28 mouse cellular contexts compared by ENCODE assay signal in genomic region chr6:82047977-82048376, GRCm38 (mm10). TPM values are rescaled to one million over a fixed set of nuclear protein-coding genes. Genes with fewer than 3 reads are reported as not detected.
A peak's percentile ranks its signal among the peaks of the same experiment; 100 is the strongest.
DNase-seq lines count a peak whose midpoint lies in the region; ATAC-seq lines count a peak whose summit lies in the region.
"Had no signal": no experiment of that assay in that cellular context is flagged by ENCODE, and none has a peak within 500 bp of the region (broad histone marks: within the 10 kb centered on the region; RNA-seq: fewer than 3 reads in every experiment).

No protein-coding gene starts in this region.

- DNase-seq in intestine, embryonic 14.5 days (ENCODE audit: low spot score), result no peak
- peak; percentile 89 for DNase-seq in kidney, adult 9 months
- peak; percentile 77 for DNase-seq in kidney, postnatal 14 days
- DNase-seq: adrenal gland, postnatal 36 days; B cell, adult 2 months; cerebellum, adult 11 months; cerebellum, adult 9-11 months; layer of hippocampus, adult 9-11 months; liver; lung, postnatal 36 days; right cerebral cortex, postnatal 14 days had no signal

- no peaks in the 10 kb centered on the region for H3K9me3 ChIP-seq in intestine, embryonic 14.5 days (ENCODE audit: control insufficient read depth, low read length)
- no peaks in the 10 kb centered on the region for H3K9me3 ChIP-seq in intestine, embryonic 16.5 days (ENCODE audit: control insufficient read depth, low read length)
- H3K9me3 ChIP-seq in forebrain, embryonic 13.5 days (replicated peaks), result no peaks in the 10 kb centered on the region
- H3K9me3 ChIP-seq: embryonic facial prominence, embryonic 10.5 days; hindbrain, embryonic 15.5 days; limb, embryonic 10.5 days; lung, embryonic 15.5 days; midbrain, embryonic 15.5 days; neural tube, embryonic 12.5 days had no signal

- 36% methylated on average over 6 of the region's 6 CpGs for WGBS in intestine, embryonic 14.5 days
- 38% methylated on average over 6 of the region's 6 CpGs for WGBS in intestine, embryonic 16.5 days
- 66% methylated on average over 6 of the region's 6 CpGs for WGBS in forebrain, embryonic 13.5 days

- 0 out of 2 replicates have a peak overlapping the region, but pooled peaks have one; percentile 4 for H3K27ac ChIP-seq in intestine, embryonic 14.5 days (ENCODE audit: low read depth)
- peak overlapping the region; percentile 82 for H3K27ac ChIP-seq in intestine, embryonic 16.5 days (ENCODE audit: low read length)
- no peak overlapping the region for H3K27ac ChIP-seq in forebrain, embryonic 13.5 days
- H3K27ac ChIP-seq: embryonic facial prominence, embryonic 10.5 days; hindbrain, embryonic 15.5 days; limb, embryonic 10.5 days; lung, embryonic 15.5 days; midbrain, embryonic 15.5 days; neural tube, embryonic 12.5 days had no signal

- H3K27me3 ChIP-seq in intestine, embryonic 14.5 days (replicated peaks; ENCODE audit: control insufficient read depth, insufficient read depth, low read length), result no peaks in the 10 kb centered on the region
- H3K27me3 ChIP-seq in intestine, embryonic 16.5 days (replicated peaks; ENCODE audit: control insufficient read depth, insufficient read depth, low read length), result no peaks in the 10 kb centered on the region
- H3K27me3 ChIP-seq in forebrain, embryonic 13.5 days, result peaks cover 14% of the 10 kb centered on the region
- H3K27me3 ChIP-seq: CH12.LX; lung, embryonic 15.5 days; Patski had no signal

- H3K36me3 ChIP-seq in intestine, embryonic 14.5 days (ENCODE audit: control insufficient read depth, insufficient read depth, low read length), result no peaks in the 10 kb centered on the region
- no peaks in the 10 kb centered on the region for H3K36me3 ChIP-seq in intestine, embryonic 16.5 days (ENCODE audit: control insufficient read depth, insufficient read depth, low read length)
- no peaks in the 10 kb centered on the region for H3K36me3 ChIP-seq in forebrain, embryonic 13.5 days (ENCODE audit: poor library complexity, severe bottlenecking)
- H3K36me3 ChIP-seq: embryonic facial prominence, embryonic 10.5 days; G1E; hindbrain, embryonic 15.5 days; limb, embryonic 10.5 days; midbrain, embryonic 15.5 days; neural tube, embryonic 12.5 days had no signal

- ATAC-seq in intestine, embryonic 14.5 days (replicated peaks; ENCODE audit: low FRiP score, low TSS enrichment, low read depth), result peak; percentile 61
- peak; percentile 91 for ATAC-seq in intestine, embryonic 16.5 days
- no peak for ATAC-seq in forebrain, embryonic 13.5 days
- ATAC-seq in erythroid progenitor cell, adult 5-6 weeks (replicated peaks; ENCODE audit: low FRiP score, poor library complexity, severe bottlenecking), result no peak
- ATAC-seq in megakaryocyte, adult 5-6 weeks (ENCODE audit: poor library complexity, severe bottlenecking), result no peak
- no peak for ATAC-seq in erythroblast, adult 5-6 weeks (replicated peaks; ENCODE audit: low FRiP score, poor library complexity, severe bottlenecking)
- ATAC-seq: midbrain, embryonic 15.5 days; Patski had no signal

- H3K4me1 ChIP-seq in intestine, embryonic 14.5 days (replicated peaks; ENCODE audit: control insufficient read depth, insufficient read depth, low read length), result peaks cover 28% of the 10 kb centered on the region; the same call in 1 of the 2 replicates
- peaks cover 43% of the 10 kb centered on the region for H3K4me1 ChIP-seq in intestine, embryonic 16.5 days (ENCODE audit: control insufficient read depth, insufficient read depth, low read length)
- H3K4me1 ChIP-seq in forebrain, embryonic 13.5 days, result peaks cover 1% of the 10 kb centered on the region; the same call in 1 of the 2 replicates

- H3K4me3 ChIP-seq in intestine, embryonic 14.5 days (ENCODE audit: low read depth, low read length), result no peak overlapping the region
- H3K4me3 ChIP-seq in intestine, embryonic 16.5 days (ENCODE audit: low read length), result no peak overlapping the region
- no peak overlapping the region for H3K4me3 ChIP-seq in forebrain, embryonic 13.5 days
- H3K4me3 ChIP-seq: embryonic facial prominence, embryonic 10.5 days; hindbrain, embryonic 15.5 days; limb, embryonic 10.5 days; lung, embryonic 15.5 days; midbrain, embryonic 15.5 days; neural tube, embryonic 12.5 days had no signal

- no peak overlapping the region for H3K4me2 ChIP-seq in intestine, embryonic 14.5 days (ENCODE audit: low read length)
- H3K4me2 ChIP-seq in intestine, embryonic 16.5 days (ENCODE audit: low read depth, low read length), result no peak overlapping the region
- H3K4me2 ChIP-seq in forebrain, embryonic 13.5 days, result no peak overlapping the region
- H3K4me2 ChIP-seq: heart, embryonic 11.5 days; hindbrain, embryonic 15.5 days; lung, embryonic 15.5 days; midbrain, embryonic 15.5 days; neural tube, embryonic 12.5 days had no signal

- H3K9ac ChIP-seq in intestine, embryonic 14.5 days (ENCODE audit: low read length), result no peak overlapping the region
- peak overlapping the region; percentile 36; the same call in 1 of the 2 replicates for H3K9ac ChIP-seq in intestine, embryonic 16.5 days (ENCODE audit: low read depth, low read length)
- H3K9ac ChIP-seq in forebrain, embryonic 13.5 days, result no peak overlapping the region
- H3K9ac ChIP-seq: hindbrain, embryonic 15.5 days; lung, embryonic 15.5 days; midbrain, embryonic 15.5 days; neural tube, embryonic 12.5 days had no signal

RNA-seq across cellular contexts. Expression of gene Eva1a, which starts 7.1 kb away (rescaled TPM):
- polyA plus RNA-seq in intestine, embryonic 14.5 days (2014; fragmentation: Nextera tagmentation; extraction: Ambion mirVana), result 22.3 and 22.4 TPM in 2 replicates
- 17.4 and 20.3 TPM in 2 replicates for polyA plus RNA-seq in intestine, embryonic 16.5 days (2015; fragmentation: Nextera tagmentation; extraction: Ambion mirVana)
- 1.2 and 1.9 TPM in 2 replicates for polyA plus RNA-seq in forebrain, embryonic 13.5 days (2015; fragmentation: Nextera tagmentation; extraction: Ambion mirVana)
- total RNA-seq in erythroid progenitor cell, adult 5-6 weeks (2015; ENCODE audit: low replicate concordance), result 2.9 TPM in 1 of 2 replicates, not detected in the other
- total RNA-seq in erythroid progenitor cell, adult 5-6 weeks (2017; ENCODE audit: low replicate concordance), result 2.2 TPM in 1 of 2 replicates, not detected in the other
- total RNA-seq in megakaryocyte, adult 5-6 weeks (2015), result not detected in 2 replicates
- not detected in 2 replicates for total RNA-seq in megakaryocyte, adult 5-6 weeks (2017)
- not detected in 2 replicates for total RNA-seq in erythroblast, adult 5-6 weeks (2015; ENCODE audit: low replicate concordance)
- total RNA-seq in erythroblast, adult 5-6 weeks (2017; ENCODE audit: low replicate concordance), result not detected in 2 replicates
- total RNA-seq: CH12.LX; common myeloid progenitor, adult 5-6 weeks; hematopoietic stem cell, adult 5-6 weeks had no signal
- polyA plus RNA-seq: G1E had no signal

Comparison
In these comparisons a context has a peak if more than half of its experiments do, and no peak if none do; other contexts are left out.
1. ATAC-seq: peak in intestine, embryonic 14.5 days (single experiment) and intestine, embryonic 16.5 days (single experiment); none in forebrain, embryonic 13.5 days (single experiment), erythroid progenitor cell, adult 5-6 weeks (single experiment), megakaryocyte, adult 5-6 weeks (single experiment) and erythroblast, adult 5-6 weeks (single experiment).